In genomic region chr9:110746238-110746637, GRCm38 (mm10) we compare ENCODE assay signal across 21 mouse cellular contexts. TPM values are rescaled to one million over a fixed set of nuclear protein-coding genes. Genes with fewer than 3 reads are reported as not detected.
A peak's percentile ranks its signal among the peaks of the same experiment; 100 is the strongest.
DNase-seq lines count a peak whose midpoint lies in the region; ATAC-seq and TF ChIP-seq lines count a peak whose summit lies in the region.
"Had no signal": no experiment of that assay in that cellular context is flagged by ENCODE, and none has a peak within 500 bp of the region (broad histone marks: within the 10 kb centered on the region; RNA-seq: fewer than 3 reads in every experiment).

No protein-coding gene starts in this region.

- no peak for ATAC-seq in liver, postnatal 0 days

- H3K9ac ChIP-seq in liver, adult 2 months (ENCODE audit: low read depth, low read length): peak overlapping the region; percentile 3
- H3K9ac ChIP-seq in liver, postnatal 0 days (replicated peaks): no peak overlapping the region

- no peak for TF ChIP-seq POLR2A in liver, adult 2 months (IDR thresholded peaks at IDR 0.05; ENCODE audit: extremely low read depth, insufficient read depth, low read length)

- no peak for TF ChIP-seq CTCF in liver, adult 2 months (IDR thresholded peaks at IDR 0.05; ENCODE audit: low read depth, low read length)
- TF ChIP-seq CTCF in liver, postnatal 0 days (IDR thresholded peaks at IDR 0.05; ENCODE audit: low read depth): no peak

- H3K9me3 ChIP-seq in liver, postnatal 0 days (ENCODE audit: low read length): no peaks in the 10 kb centered on the region
- H3K9me3 ChIP-seq in embryonic facial prominence, embryonic 10.5 days: no peaks in the 10 kb centered on the region
- H3K9me3 ChIP-seq in limb, embryonic 10.5 days (replicated peaks): no peaks in the 10 kb centered on the region

- peak overlapping the region; percentile 54; the same call in 1 of the 2 replicates for H3K27ac ChIP-seq in liver, adult 2 months (replicated peaks; ENCODE audit: insufficient read depth, low read depth, low read length)
- H3K27ac ChIP-seq in liver, postnatal 0 days (ENCODE audit: low read depth): no peak overlapping the region
- peak overlapping the region; percentile 21; the same call in 1 of the 2 replicates for H3K27ac ChIP-seq in embryonic facial prominence, embryonic 10.5 days (replicated peaks)
- peak overlapping the region; percentile 65 for H3K27ac ChIP-seq in limb, embryonic 10.5 days
- H3K27ac ChIP-seq: layer of hippocampus, adult 2 months had no signal

- WGBS in liver, adult 2 months: 71% methylated on average over 5 of the region's 5 CpGs
- 46% methylated on average over 5 of the region's 5 CpGs for WGBS in liver, postnatal 0 days (ENCODE audit: insufficient replicate concordance)
- WGBS in embryonic facial prominence, embryonic 10.5 days: 31% methylated on average over 5 of the region's 5 CpGs
- WGBS in limb, embryonic 10.5 days: 7% methylated on average over 5 of the region's 5 CpGs

- DNase-seq in liver, adult 2 months (ENCODE audit: extremely low read depth, low read depth, low spot score): no peak
- no peak for DNase-seq in liver, postnatal 0 days
- no peak for DNase-seq in embryonic facial prominence, embryonic 10.5 days (ENCODE audit: low spot score)
- DNase-seq in limb, embryonic 10.5 days (ENCODE audit: low spot score): peak; percentile 73
- DNase-seq in frontal cortex, postnatal 36 days (ENCODE audit: low spot score in 2 of 2): no peak
- DNase-seq in spleen, adult 18-20 months: no peak
- no peak for DNase-seq in layer of hippocampus, adult 9-10 months (ENCODE audit: low spot score)
- DNase-seq: adrenal gland, postnatal 10 days; cerebellum, adult 8-10 months; gastrocnemius, postnatal 25 days; lung, postnatal 36 days; right cerebral cortex, postnatal 25 days had no signal

- H3K4me3 ChIP-seq in liver, adult 2 months (ENCODE audit: insufficient read depth, low read depth, low read length): peak overlapping the region; percentile 28
- no peak overlapping the region for H3K4me3 ChIP-seq in liver, postnatal 0 days (ENCODE audit: low read depth, low read length)
- no peak overlapping the region for H3K4me3 ChIP-seq in embryonic facial prominence, embryonic 10.5 days
- peak overlapping the region; percentile 23; the same call in 1 of the 2 replicates for H3K4me3 ChIP-seq in limb, embryonic 10.5 days
- H3K4me3 ChIP-seq: layer of hippocampus, adult 2 months; myocyte had no signal

- no peak for TF ChIP-seq EP300 in liver, postnatal 0 days (IDR thresholded peaks at IDR 0.05; ENCODE audit: low read depth)

- H3K4me2 ChIP-seq in liver, postnatal 0 days (ENCODE audit: low read depth, low read length): no peak overlapping the region
- H3K4me2 ChIP-seq: midbrain, embryonic 11.5 days had no signal

- peaks cover 14% of the 10 kb centered on the region for H3K27me3 ChIP-seq in liver, adult 2 months (ENCODE audit: control insufficient read depth, insufficient read depth, low read length)
- H3K27me3 ChIP-seq in liver, postnatal 0 days (ENCODE audit: insufficient read depth, low read length): peaks cover 45% of the 10 kb centered on the region
- H3K27me3 ChIP-seq in embryonic facial prominence, embryonic 10.5 days (replicated peaks; ENCODE audit: low read depth, poor library complexity, severe bottlenecking): peaks cover 88% of the 10 kb centered on the region
- peaks cover 71% of the 10 kb centered on the region for H3K27me3 ChIP-seq in limb, embryonic 10.5 days (ENCODE audit: low read depth, poor library complexity, severe bottlenecking)

- no peaks in the 10 kb centered on the region for H3K4me1 ChIP-seq in liver, adult 2 months (ENCODE audit: control insufficient read depth, insufficient read depth, low read length)
- H3K4me1 ChIP-seq in liver, postnatal 0 days (ENCODE audit: insufficient read depth): no peaks in the 10 kb centered on the region; the same call in 1 of the 2 replicates
- H3K4me1 ChIP-seq in embryonic facial prominence, embryonic 10.5 days: peaks cover 79% of the 10 kb centered on the region
- H3K4me1 ChIP-seq in limb, embryonic 10.5 days: peaks cover 94% of the 10 kb centered on the region

- no peaks in the 10 kb centered on the region for H3K79me2 ChIP-seq in liver, adult 2 months (ENCODE audit: control insufficient read depth, insufficient read depth, low read length)

- H3K36me3 ChIP-seq in liver, adult 2 months (ENCODE audit: control insufficient read depth, insufficient read depth, low read length): no peaks in the 10 kb centered on the region
- no peaks in the 10 kb centered on the region for H3K36me3 ChIP-seq in liver, postnatal 0 days (replicated peaks; ENCODE audit: insufficient read depth, low read length)
- H3K36me3 ChIP-seq in embryonic facial prominence, embryonic 10.5 days (replicated peaks): no peaks in the 10 kb centered on the region
- no peaks in the 10 kb centered on the region for H3K36me3 ChIP-seq in limb, embryonic 10.5 days

RNA-seq across cellular contexts. Expression of gene Pth1r, which starts 0.7 kb away (rescaled TPM):
- total RNA-seq in liver, adult 2 months (2014; rRNA removed): 7.4 and 11.0 TPM in 2 replicates
- polyA plus RNA-seq in liver, adult 2 months (2012; rRNA removed): 24.4 and 28.1 TPM in 2 replicates
- polyA plus RNA-seq in liver, postnatal 0 days (2015; fragmentation: Nextera tagmentation; extraction: Ambion mirVana): 5.2 and 5.3 TPM in 2 replicates
- polyA plus RNA-seq in embryonic facial prominence, embryonic 10.5 days (2016; fragmentation: Nextera tagmentation; extraction: Ambion mirVana): 39.2 and 46.3 TPM in 2 replicates
- polyA plus RNA-seq in limb, embryonic 10.5 days (2016; fragmentation: Nextera tagmentation; extraction: Ambion mirVana): 36.3 and 49.2 TPM in 2 replicates
- total RNA-seq: hematopoietic stem cell, adult 5-6 weeks had no signal

RNA-seq across cellular contexts. Expression of gene Myl3, which starts 4.6 kb away (rescaled TPM):
- 0.55 and 0.94 TPM in 2 replicates for total RNA-seq in liver, adult 2 months (2014; rRNA removed)
- polyA plus RNA-seq in liver, adult 2 months (2012; rRNA removed): 0.25 TPM in 1 of 2 replicates, not detected in the other
- 0.52 and 2.0 TPM in 2 replicates for polyA plus RNA-seq in liver, postnatal 0 days (2015; fragmentation: Nextera tagmentation; extraction: Ambion mirVana)
- polyA plus RNA-seq in embryonic facial prominence, embryonic 10.5 days (2016; fragmentation: Nextera tagmentation; extraction: Ambion mirVana): 0.86 and 4.4 TPM in 2 replicates
- 1.7 and 3.5 TPM in 2 replicates for polyA plus RNA-seq in limb, embryonic 10.5 days (2016; fragmentation: Nextera tagmentation; extraction: Ambion mirVana)
- total RNA-seq: hematopoietic stem cell, adult 5-6 weeks; layer of hippocampus, adult 2 months had no signal

RNA-seq across cellular contexts. Expression of gene Prss42, which starts 51.7 kb away (rescaled TPM):
- not detected in 2 replicates for total RNA-seq in liver, adult 2 months (2014; rRNA removed)
- not detected in 2 replicates for polyA plus RNA-seq in liver, adult 2 months (2012; rRNA removed)
- not detected in 2 replicates for polyA plus RNA-seq in liver, postnatal 0 days (2015; fragmentation: Nextera tagmentation; extraction: Ambion mirVana)
- polyA plus RNA-seq in embryonic facial prominence, embryonic 10.5 days (2016; fragmentation: Nextera tagmentation; extraction: Ambion mirVana): not detected in 2 replicates
- polyA plus RNA-seq in limb, embryonic 10.5 days (2016; fragmentation: Nextera tagmentation; extraction: Ambion mirVana): not detected in 2 replicates
- total RNA-seq: adrenal gland, postnatal 10 days; gastrocnemius, postnatal 25 days; hematopoietic stem cell, adult 5-6 weeks; layer of hippocampus, adult 2 months; left cerebral cortex, adult 8-10 months had no signal
- polyA plus RNA-seq: cortical plate, adult 2 months; heart, embryonic 14.5 days; intestine, embryonic 14.5 days; liver, embryonic 16.5 days; midbrain, embryonic 11.5 days; myocyte had no signal

Comparison
In these comparisons a context has a peak if more than half of its experiments do, and no peak if none do; other contexts are left out.
1. H3K4me3 ChIP-seq: peak in liver, adult 2 months (single experiment) and limb, embryonic 10.5 days (single experiment); none in liver, postnatal 0 days (single experiment) and embryonic facial prominence, embryonic 10.5 days (single experiment).